Mouse (Mus musculus): ENCODE data around the gene Eif2ak1.

Eif2ak1 gene

GRCm38 (mm10) chr5:143943231-143944125, 125.9 kb downstream of the Eif2ak1 start:
- DNase-seq (ENCODE audit: extremely low read depth, low read depth, low spot score), result no peak

DNA sequence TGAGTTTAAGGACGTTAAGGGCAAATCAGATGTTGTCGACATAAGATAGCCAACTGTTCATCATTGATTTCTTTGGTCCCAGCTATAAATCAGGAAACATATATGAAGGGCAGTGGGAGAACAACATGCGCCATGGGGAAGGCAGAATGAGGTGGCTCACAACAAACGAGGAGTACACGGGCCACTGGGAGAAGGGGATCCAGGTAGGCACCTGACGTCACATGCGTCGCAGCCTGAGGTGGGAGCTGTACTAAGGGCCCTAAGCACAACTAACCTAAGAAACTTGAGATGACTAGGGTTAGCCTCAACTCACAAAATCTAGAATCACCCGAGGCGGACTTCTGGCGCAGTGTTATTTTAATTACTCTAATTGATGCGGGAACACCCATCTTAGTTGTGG, 130.8 kb downstream of the Eif2ak1 start:
- no peak for DNase-seq (ENCODE audit: extremely low read depth, low read depth, low spot score)

DNA sequence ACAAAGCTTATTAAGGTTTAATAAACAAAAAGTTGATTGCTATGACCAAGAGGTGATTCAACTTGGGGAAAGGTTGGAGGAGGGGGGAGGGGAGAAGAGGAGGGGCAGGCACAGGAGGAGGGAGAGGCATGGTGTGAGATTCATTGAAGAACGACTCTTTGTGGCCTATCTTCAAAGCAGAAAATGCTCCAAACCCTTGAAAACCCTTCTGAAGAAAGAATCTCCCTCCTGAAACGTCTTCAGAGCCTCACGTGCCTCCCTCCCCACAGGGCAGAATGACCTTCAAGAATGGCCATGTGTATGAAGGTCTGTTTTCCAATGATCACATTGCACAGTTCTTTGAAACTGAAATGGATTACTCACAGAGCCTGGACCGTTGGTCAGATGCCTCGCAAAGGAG, 132.4 kb downstream of the Eif2ak1 start:
- DNase-seq (ENCODE audit: extremely low read depth, low read depth, low spot score), result no peak

All from fat pad, adult 2 months (tissue).